Mouse (Mus musculus): ENCODE results near the gene Speer4c. TPM values are rescaled to one million over a fixed set of nuclear protein-coding genes. Genes with fewer than 3 reads are reported as not detected.

Speer4c gene
- total RNA-seq, 2 experiments from 2014 or later, result not detected

Other genes with a start within 250 kb of the Speer4c start
- not detected for gene Gm21149, start 237.7 kb downstream of the Speer4c start, total RNA-seq (2021)
- gene Gm21190, start 185.0 kb downstream of the Speer4c start, total RNA-seq (2021), result not detected
- not detected for gene Gm21083, start 136.9 kb downstream of the Speer4c start, total RNA-seq (2021)
- not detected for gene Speer4d, start 95.2 kb downstream of the Speer4c start, total RNA-seq (2021)
- gene 4930572O03Rik, start 57.2 kb downstream of the Speer4c start, total RNA-seq (2021), result not detected
- 100 to 1,000 TPM; 285 to 287 TPM for gene Cacna2d1, start 220.4 kb upstream of the Speer4c start, total RNA-seq (2021)